Mouse (Mus musculus) spleen, postnatal 4 days (tissue): ENCODE measurements around the gene Chmp2b.

Source experiments
- DNase-seq, 2 experiments: peaks; one replicate each; pipeline ENCODE4 v3.0.0; 2022; ENCODE audit warnings: low spot score in 2 of 2

Gene Chmp2b

DNA sequence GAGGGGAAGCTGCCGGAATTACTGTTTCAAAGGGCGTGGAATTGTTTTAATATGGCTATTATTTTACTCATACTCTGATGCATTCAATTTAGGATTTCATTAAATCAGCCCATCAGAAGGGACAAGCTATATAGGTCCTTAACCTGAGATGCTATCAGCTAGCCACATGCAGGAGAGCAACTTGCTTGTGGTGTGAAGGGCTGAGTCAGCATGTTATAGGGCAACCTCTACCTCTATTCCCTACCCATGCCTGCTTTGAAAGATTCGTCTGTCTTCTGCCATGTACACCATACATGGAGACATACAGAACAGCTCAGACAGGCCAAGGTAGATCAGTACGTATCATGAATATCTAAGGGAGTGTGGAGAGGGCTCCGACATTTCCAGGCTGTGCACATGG is 35.8 kb downstream of the Chmp2b start:
- no peak for DNase-seq

DNA sequence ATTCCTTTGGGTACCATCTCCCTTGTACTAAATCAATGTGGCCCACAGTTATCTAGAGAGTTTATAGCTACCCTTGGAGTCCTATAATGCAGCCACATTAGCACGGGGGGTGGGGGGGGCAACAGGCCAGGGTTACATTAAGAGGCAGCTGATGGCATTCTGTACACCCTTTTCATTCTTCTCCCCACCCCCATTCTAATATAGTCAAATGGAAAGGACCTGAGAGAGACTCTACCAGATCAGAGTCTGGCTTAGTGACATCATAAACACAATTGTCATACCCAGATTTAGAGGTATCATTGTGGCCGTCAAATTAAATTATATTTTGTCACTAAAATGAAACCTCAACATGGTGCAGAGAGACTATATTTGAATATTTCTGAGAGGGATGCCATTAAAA is 36.5 kb downstream of the Chmp2b start:
- DNase-seq, result no peak

DNA sequence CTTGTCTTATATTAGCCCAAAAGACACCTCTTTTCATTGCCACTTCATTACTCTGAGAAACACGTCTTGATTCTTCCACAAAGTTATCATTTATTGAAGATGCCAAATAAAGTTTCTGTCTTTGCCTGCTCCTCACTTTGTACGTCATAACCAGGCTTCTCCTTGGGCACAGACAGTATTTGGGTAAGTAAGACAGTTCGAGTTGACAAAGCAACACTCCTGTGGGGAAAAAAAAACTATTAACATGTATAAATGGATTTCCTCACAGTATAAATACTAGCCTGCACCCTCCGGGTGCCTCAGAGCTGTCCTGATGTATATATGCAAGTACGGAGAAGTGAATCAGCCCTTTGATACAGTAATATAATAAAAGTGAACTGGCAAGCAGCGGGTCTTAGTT is 42.3 kb downstream of the Chmp2b start, which contains the start of gene Pou1f1:
Gene Pou1f1, plus strand, starts transcription at position 301 of the 400 bp plus-strand sequence.
- no peak for DNase-seq

DNA sequence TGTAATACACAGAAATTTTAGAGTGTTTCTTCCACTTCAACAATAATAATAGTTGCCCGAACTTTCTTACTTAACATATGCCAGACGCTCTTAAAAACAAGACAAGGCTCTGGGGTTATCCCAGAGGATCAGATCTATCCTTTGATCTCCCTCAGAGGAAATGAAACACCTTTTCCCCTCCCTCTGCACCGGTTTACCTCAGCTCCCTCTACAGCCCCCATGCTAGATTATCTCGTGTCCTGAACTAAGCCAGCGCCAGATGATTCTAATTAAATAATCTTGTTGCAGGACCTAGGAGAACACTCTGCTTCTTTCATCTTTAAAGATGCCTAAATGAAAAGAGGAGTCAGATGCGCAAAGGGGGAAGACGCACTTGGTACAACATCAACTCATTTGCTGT is 48.3 kb downstream of the Chmp2b start:
- DNase-seq, result no peak

DNA sequence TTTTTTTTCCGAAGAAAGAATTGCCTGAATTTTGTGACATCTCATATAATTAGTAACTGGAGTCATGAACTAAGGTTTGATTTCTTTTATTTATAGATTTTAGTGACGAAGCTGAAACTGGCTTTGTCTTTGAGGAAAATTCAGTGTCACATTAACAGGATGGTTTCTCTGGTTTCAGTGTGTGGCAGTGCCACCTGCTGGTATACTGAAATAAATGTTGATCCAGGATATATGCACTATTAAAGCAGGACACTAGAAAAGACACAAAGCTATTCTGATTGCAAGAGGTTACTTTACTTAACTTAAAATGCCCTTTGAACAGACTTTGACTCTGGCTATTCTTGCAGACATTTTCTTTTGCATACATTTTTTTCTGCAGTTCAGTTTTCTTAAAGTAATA is 65.5 kb downstream of the Chmp2b start:
- no peak for DNase-seq

DNA sequence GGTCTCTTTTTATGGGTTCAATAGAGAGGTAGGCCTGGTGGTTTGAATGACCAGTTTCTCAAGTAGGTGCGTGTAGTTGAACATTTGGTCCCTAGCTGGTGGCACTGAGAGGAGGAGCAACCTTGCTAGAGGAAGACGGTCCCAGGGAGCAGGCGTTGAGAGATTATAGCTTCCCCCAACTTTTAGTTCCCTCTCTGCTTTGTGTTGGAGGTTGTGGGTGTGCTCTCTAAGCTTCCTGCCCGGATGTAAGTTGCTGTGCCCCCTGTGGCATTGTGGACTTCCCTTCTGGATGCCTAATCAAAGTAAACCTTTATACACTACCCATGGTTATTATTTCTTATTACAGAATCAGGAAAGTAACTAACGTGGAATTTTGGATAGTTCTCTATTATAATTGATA is 66.5 kb downstream of the Chmp2b start:
- no peak for DNase-seq
